ENCODE assay signal across 8 mouse cellular contexts in genomic region chr6:114076560-114076959, GRCm38 (mm10). TPM values are rescaled to one million over a fixed set of nuclear protein-coding genes. Genes with fewer than 3 reads are reported as not detected.
A peak's percentile ranks its signal among the peaks of the same experiment; 100 is the strongest.
DNase-seq lines count a peak whose midpoint lies in the region; ATAC-seq and TF ChIP-seq lines count a peak whose summit lies in the region.

No protein-coding gene starts in this region.

- no peak for ATAC-seq in lung, embryonic 14.5 days (ENCODE audit: insufficient read depth)

- 50% methylated on average over 3 of the region's 3 CpGs for WGBS in lung, embryonic 14.5 days

- no peak overlapping the region for H3K9ac ChIP-seq in lung, embryonic 14.5 days

- TF ChIP-seq CTCF in lung, embryonic 14.5 days (IDR thresholded peaks at IDR 0.05; ENCODE audit: low read depth) = peak; percentile 48

- H3K36me3 ChIP-seq in lung, embryonic 14.5 days (ENCODE audit: insufficient read depth) = no peaks in the 10 kb centered on the region

- no peaks in the 10 kb centered on the region for H3K4me1 ChIP-seq in lung, embryonic 14.5 days (ENCODE audit: insufficient read depth)

- no peaks in the 10 kb centered on the region for H3K9me3 ChIP-seq in lung, embryonic 14.5 days (ENCODE audit: low read depth, low read length)

- H3K4me3 ChIP-seq in lung, embryonic 14.5 days (ENCODE audit: low read depth, low read length) = no peak overlapping the region

- no peak overlapping the region for H3K27ac ChIP-seq in lung, embryonic 14.5 days (ENCODE audit: low read depth)

- H3K27me3 ChIP-seq in lung, embryonic 14.5 days (ENCODE audit: insufficient read depth, low read length) = no peaks in the 10 kb centered on the region

- peak; percentile 5 for DNase-seq in lung, embryonic 14.5 days
- no peak for DNase-seq in lung, adult 18-20 months
- DNase-seq in cerebellum, adult 11-12 months = peak; percentile 72
- DNase-seq in heart, postnatal 10 days = peak; percentile 37 to 55
- peak; percentile 72 to 75 for DNase-seq in layer of hippocampus, postnatal 36 days
- DNase-seq in right cerebral cortex, adult 2 months (ENCODE audit: low spot score in 2 of 2) = peak; percentile 78 to 82
- DNase-seq in c-Kit-positive CD71-positive TER-119-positive erythroid progenitor cells, embryonic 14.5 days (ENCODE audit: low spot score) = no peak
- DNase-seq in spleen, postnatal 4 days (ENCODE audit: low spot score in 2 of 2) = no peak

- intact Hi-C loops in heart, postnatal 10 days (cut with DNase I) = loop anchor here (1.0 kb wide), 1 partner anchor 315 kb away; no protein-coding TSS in a partner anchor

- H3K4me2 ChIP-seq in lung, embryonic 14.5 days = no peak overlapping the region

RNA-seq across cellular contexts. Expression of gene Atp2b2, which starts 34.1 kb away (rescaled TPM):
- polyA plus RNA-seq in lung, embryonic 14.5 days (2014; fragmentation: Nextera tagmentation; extraction: Ambion mirVana) = 0.09 and 0.19 TPM in 2 replicates
- under 1 TPM; 0.55 TPM for total RNA-seq in heart, postnatal 10 days (2021)
- total RNA-seq in layer of hippocampus, postnatal 36 days (2021) = 100 to 1,000 TPM; 324 to 330 TPM

RNA-seq across cellular contexts. Expression of gene Slc6a11, which starts 54.5 kb away (rescaled TPM):
- 0.07 TPM in 1 of 2 replicates, not detected in the other for polyA plus RNA-seq in lung, embryonic 14.5 days (2014; fragmentation: Nextera tagmentation; extraction: Ambion mirVana)
- not detected for total RNA-seq in heart, postnatal 10 days (2021)
- total RNA-seq in layer of hippocampus, postnatal 36 days (2021) = 10 to 100 TPM; 85.6 to 92.5 TPM

Comparison
In these comparisons a context has a peak if more than half of its experiments do, and no peak if none do; other contexts are left out.
1. DNase-seq: peak in lung, embryonic 14.5 days (single experiment), cerebellum, adult 11-12 months (single experiment), heart, postnatal 10 days (2 of 2), layer of hippocampus, postnatal 36 days (2 of 2) and right cerebral cortex, adult 2 months (2 of 2); none in lung, adult 18-20 months (0 of 2), c-Kit-positive CD71-positive TER-119-positive erythroid progenitor cells, embryonic 14.5 days (single experiment) and spleen, postnatal 4 days (0 of 2).
2. RNA of gene Atp2b2, which starts 34.1 kb away (total RNA-seq): 324 to 330 TPM in layer of hippocampus, postnatal 36 days; 0.55 TPM in heart, postnatal 10 days; every median in the first group is over 100 times any median in the second.
3. RNA of gene Slc6a11, which starts 54.5 kb away (total RNA-seq): 85.6 to 92.5 TPM in layer of hippocampus, postnatal 36 days; not detected in heart, postnatal 10 days; every median in the first group is over 10 times any median in the second.